Mouse (Mus musculus): Measurements from ENCODE around the gene Col4a1.

Col4a1 gene

DNA sequence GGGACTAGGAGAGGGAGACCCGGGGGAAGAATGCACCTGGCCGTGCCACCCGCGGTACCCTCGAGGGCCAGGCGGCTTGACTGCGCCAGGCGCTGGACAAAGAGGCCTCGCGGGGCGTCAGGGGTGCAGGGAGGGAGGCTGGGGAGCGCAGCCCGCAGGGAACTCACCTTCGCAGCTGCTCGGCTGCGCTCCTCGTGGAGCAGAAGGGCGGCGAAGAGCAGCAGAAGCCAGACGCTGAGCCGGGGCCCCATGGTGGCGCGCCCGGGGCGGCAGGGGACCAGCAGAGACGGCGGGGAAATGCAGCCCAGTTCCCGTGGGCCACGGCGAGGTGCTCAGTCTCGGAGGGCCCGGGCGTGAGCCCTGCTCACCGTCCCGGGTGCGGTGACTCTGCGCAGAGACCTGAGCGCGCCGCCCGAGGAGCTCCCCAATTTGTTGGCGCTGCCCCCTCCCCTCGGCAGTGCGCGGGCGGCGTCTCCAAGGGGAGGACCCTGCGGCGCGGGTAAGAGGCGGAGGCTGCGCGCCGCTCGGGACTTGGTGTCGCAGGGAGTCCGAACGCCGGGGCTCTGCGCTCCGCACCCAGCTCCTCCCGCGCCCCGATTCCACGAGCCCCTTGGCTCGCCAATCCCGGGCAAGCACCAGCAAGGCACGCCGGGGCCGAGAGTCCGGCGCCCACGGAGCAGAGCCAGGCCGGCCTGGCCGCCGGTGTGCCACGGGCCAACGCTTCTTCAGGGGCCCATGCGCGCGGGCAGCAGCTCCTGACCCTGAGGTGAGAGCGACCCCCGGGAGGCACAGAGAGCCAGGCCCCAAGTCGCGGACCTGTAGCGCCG lies at the start of gene Col4a1, which contains the start of gene Col4a2:
Gene Col4a1 (minus strand): TSS at position 478 of the 827 bp plus-strand sequence.
Gene Col4a2 (plus strand): TSS at position 457 of the 827 bp plus-strand sequence.
- in situ Hi-C loops (cut with MseI, MboI), result no loop called here

DNA sequence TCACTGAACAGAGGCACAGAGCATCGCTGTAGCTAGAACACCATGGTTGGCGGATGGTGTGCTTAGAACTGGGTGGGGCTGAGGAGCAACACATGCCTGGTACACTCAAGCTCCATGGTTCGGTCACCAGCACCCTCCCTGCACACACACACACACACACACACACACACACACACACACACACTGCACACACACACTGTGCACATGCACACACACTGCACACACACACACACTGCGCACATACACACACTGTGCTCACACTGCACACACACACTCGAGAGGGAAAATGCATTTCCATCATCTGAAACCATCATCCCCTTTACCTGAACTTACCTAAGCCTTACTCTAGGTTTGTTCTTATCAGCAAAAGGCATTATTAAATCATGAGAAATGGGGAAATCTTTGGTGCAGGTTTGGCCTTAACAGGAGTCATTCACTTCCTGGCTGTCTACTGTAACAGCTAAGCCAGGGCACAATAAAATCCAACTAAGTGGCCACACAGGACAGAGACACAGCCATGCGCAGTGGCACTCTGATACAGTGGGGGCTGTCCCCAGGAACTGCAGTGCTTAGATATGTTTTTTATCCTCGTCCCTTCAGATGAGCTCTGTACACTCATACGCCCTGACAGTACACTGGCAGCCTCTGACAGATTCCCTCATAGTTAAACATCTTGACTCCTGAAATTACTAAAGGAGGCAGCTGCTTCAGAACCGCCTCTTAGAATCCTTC lies 49.1 kb upstream of the Col4a1 start:
- in situ Hi-C loops (cut with MseI, MboI), result no loop called here

DNA sequence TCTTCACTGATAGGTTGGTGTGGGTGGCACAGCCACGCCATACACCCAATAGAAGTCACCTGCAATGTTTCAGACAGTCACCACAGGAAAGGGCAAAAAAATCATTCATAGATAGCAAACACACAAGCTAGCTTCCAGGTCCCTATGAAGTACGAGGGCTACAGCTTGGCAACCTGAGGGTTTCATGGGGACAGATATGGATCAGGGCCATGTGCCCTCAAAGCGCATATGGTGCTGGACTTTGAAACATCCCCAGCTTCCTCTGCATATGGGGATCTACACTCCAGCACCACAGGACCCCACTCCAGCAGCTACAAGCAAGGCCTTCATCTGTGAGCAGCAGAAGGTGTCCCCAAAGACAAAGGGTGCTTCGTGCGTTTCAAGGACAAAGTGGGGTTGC lies 47.2 kb upstream of the Col4a1 start:
- in situ Hi-C loops (cut with MseI, MboI), result no loop called here

DNA sequence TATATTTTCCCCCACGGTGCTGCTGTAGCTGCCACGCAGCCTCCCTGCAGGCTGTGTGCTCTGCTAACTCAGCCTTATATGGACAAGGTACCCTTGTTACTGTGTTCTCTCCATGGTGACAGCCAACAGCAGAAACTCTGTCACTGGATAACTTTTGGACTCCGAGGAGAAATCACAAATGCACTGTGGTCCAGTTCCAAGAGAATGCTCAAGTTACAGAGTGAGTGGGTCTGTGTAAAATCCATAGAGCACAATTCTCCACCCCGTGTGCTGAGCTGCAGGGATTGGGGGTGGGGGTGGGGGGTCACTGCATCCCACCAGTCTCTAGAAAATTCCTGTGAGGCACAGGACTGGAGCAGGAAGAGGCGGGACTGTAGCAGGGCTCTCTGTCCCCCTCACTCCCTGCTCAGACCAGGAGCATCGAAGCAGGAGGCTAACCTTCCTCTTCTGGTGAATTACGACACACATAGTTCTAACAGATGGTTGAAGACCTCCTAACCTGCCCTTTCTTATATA lies 45.4 kb upstream of the Col4a1 start:
- in situ Hi-C loops (cut with MseI, MboI), result no loop called here

DNA sequence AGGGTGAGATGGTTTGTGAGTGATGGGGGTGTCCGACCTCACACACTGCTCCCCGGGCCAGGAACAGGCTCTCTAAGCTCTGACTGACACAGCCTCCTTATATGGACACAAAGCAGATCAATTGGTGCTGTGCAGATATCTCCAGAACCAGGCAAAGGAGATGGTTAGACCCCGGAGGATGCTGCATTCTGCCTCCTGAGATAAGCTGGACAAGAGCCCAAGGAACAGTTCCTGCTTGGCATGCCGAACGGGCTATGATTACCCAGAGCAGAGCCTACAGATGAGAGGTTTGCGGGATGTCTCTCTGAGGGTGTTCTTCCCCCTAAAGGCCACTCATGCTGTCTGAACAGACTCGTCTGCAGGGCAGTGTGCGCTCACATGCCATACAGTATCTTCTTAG lies 44.1 kb upstream of the Col4a1 start:
- in situ Hi-C loops (cut with MseI, MboI), result no loop called here

DNA sequence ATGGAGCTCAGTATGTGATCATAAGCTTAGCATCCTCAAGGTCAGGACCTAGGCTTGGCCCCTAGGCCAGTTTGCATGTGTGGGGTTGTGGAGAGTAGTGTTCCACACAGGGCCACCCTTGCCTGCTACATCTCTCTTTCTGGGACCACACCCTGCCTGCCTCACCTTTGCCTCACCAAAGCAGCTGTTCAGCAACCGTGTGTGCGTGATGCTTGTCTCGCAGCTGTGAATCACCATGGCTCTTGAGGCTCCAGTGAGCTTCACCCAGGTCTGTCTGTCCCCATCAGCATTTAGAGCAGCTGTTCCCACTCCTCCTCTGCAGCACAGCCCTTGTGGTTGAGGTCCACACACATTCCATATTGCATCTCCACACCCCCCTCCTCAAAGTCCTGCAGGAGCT lies 43.3 kb upstream of the Col4a1 start:
- in situ Hi-C loops (cut with MseI, MboI), result no loop called here

DNA sequence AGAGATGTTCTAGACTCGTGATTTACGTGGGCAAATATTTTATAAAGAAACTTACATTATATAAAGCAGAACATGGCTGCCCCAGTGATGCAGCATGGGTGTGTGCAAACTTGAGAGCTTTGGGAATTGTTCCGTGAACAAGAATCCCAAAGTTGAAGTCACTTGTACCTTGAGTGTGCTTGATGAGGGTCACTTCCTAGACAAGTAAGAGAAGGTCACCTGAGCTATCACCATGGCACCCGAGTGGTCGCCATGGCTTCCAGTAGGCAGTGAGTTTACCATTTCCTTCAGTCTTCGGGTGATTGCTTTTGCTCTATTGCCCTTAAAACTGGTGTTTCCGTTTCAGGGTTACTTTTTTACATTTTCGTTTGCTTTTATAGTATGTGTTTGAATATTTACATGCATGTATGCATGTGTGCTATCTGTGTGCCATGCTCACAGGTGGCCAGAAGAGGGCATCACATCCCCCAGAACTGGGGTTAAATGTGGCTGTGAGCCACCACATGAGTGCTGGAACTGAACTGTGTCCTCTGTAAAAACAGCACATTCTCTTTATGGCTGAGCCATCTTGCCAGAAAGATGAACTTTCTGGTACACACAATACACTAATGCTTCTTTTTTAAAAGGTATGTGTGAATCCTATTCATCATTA lies 42.3 kb upstream of the Col4a1 start:
- in situ Hi-C loops (cut with MseI, MboI), result no loop called here

DNA sequence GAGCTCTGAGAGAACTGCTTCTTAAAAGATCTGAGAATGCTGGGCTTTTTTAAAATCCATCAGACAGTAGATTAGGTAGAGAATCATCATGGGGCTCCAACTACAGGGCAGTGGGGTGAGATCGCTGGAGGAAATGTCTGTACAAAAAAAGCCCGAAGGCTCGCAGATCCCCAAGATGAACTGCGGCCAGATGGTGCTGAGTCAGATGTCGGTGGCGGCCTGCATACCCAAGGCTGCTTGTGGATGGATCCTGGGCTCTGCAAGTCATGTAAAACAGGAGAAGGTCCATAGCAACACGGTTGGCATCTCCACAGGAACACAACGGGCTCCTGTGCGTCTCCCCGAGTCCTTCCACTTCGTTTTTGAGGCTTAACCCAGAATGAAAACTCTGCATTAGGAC lies 39.9 kb upstream of the Col4a1 start:
- in situ Hi-C loops (cut with MseI, MboI), result no loop called here

DNA sequence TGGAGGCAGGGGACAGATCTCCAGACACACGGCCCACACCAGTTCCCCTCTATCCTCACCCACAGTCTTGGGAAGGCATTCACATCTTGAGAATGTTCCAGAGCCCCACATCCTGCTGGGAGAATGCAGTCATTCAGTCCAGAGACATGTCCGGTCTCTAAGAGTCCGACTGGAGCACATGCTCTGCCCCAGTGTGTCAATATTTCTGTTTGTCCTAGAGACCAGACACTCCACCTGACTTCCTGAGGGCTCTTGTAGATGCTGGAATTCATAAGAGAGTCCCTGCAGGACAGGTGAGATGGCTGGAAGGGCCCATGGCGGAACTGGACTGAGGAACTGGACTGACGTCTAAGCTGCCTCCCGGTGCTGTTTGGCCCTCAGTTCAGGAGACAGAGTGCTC lies 38.7 kb upstream of the Col4a1 start:
- in situ Hi-C loops (cut with MseI, MboI), result no loop called here

DNA sequence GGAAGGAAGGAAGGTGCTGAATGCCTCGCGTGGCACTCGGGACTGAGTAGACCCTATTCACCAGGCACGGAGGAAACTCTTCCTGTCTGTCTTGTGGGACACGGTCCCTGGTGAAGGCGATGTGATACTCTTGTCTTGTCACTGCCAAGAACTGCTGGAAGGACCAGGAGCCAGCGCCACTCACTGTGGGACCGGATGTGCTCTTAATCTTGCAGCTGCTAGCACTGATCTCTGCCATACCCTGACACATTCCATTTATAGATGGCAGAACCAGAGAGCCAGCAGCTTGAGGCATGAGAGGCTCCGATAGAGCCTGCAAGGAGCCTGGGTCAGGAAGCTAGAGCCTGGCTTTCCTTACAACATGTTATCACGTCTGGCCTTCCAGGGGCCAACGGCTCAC lies 36.0 kb upstream of the Col4a1 start:
- in situ Hi-C loops (cut with MseI, MboI), result no loop called here

DNA sequence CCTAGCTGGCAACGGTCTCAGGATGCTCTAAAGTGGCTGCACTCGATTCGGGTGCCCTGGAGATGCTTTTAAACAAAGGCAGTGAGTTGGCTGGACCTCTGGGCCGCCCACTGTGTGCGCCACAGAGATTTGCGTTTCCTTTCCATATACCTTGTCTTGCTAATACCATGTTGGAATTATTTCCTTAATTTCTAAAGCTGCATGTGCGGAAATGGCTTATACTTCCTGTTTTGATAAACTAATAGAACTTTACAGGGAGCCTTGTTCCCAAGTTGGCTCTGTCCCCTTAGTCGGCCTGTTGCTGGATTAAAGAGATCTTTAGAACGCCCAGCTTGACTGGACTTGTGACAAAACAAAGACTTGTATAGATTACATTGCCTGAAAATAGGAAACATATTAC lies 35.1 kb upstream of the Col4a1 start:
- in situ Hi-C loops (cut with MseI, MboI), result no loop called here

DNA sequence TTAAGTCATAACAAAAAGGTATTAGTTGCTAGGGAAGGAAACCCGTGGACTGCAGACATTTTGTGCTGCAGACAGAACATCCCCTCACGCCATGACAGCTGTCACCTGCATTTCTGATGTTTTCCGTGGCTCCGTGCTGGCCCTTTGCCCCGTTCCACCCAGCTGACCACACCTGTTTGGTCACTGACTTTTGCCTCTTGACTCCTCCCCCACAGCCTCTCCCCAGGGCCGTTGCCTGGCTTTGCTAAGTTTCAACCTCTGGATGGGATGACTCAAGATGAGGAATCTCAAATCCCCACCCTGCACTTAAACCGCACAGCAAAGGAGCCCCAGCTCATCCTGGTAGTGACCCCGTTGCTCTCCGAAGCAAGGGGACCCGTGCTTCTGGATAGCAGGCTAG lies 33.6 kb upstream of the Col4a1 start:
- in situ Hi-C loops (cut with MseI, MboI), result no loop called here

DNA sequence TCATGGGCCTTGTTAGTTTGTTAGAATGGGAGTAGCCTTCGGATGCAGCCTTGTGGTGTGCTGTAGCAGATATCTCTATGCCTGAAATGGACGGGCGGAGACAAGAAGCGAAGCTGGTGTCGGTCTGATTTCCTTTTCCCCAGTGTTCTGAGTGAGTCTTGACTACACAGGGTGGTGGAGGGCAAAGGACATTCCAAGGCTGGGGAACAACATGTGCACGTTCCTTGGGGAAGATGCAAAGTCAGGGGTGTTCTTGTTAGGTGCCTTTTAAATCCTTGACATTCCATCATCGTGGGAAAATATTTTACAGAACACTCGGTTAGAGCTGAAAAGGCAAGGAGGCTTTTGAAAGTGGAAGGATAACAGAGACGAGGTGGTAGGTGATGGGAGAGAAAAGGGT lies 31.8 kb upstream of the Col4a1 start:
- in situ Hi-C loops (cut with MseI, MboI), result no loop called here

DNA sequence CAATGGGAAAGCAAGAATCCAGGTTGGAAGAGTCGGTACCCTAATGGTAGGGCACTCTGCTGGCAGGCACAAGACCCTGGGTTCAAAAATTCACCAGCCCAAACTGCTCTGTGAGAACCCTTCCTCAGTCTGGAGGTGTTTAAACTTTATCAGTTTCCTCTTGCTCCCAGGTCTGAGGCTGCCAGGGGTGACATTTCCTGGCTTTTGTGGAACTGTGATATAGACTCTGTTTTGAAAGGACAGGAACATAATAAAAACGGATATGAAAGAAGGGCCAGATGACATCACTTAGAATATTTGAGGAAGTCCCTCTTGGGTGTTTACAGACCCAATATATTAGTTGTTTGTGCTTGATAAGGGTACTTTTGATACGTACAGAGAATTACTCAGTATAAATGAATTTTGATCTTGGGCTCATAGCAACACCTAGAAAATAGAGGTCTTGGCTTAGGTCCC lies 28.5 kb upstream of the Col4a1 start:
- in situ Hi-C loops (cut with MseI, MboI), result no loop called here

DNA sequence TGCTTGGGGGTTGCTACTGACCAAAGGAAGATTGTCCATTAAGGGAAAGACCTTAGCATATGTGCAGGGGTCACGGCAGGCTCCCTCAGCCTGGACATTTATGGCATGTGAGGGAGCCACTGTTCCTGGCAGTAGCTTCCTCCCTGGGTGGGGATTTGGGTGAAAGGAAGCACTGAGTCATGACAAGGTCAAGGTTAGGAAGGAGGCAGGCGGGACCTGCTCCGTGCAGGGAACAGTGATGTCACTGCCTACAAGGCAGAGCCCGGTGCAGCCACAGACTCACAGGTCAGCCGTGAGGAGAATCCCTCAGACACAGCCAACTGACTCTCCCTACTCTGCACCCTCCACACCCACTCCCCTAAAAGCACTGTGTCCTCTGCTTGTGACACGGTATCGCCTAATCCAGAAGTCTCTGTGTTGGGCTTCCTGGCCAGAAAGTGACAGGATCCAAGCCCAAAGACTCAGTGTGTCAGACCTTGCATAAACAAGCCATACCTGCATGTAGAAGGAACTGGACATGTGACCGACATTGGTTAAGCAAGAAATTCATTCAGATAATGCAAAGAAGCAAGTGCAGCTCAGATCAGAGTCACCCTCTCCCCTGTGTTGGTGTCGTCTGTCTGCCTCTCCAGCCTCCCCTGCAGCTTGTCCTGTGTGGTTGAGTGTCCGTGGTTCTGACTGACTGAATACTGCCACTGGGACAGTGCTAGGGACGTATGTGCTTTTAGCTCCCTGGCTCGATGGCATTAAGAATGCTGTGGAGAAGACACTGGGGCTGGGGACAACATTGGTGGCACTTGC lies 27.9 kb upstream of the Col4a1 start:
- in situ Hi-C loops (cut with MseI, MboI), result no loop called here

DNA sequence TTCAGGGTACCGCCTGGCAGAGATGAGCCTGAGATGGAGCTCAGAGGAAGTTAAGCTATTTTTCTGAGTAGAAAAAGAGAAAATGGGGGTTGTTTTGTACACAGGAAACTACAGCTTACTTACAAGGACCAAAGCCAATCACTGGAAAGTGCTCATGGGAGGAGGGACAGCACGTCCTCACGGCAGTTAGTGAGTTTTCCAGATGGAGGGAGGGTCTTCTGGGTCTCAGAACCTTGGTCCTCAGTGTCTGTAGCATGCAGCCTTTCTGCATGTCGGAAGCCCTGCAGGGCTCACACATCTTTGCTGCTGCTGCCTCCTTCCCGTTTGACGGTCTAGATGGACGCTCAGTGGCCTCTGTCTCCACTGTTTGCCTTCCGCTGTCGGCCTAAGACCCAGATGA lies 25.9 kb upstream of the Col4a1 start:
- in situ Hi-C loops (cut with MseI, MboI), result no loop called here

DNA sequence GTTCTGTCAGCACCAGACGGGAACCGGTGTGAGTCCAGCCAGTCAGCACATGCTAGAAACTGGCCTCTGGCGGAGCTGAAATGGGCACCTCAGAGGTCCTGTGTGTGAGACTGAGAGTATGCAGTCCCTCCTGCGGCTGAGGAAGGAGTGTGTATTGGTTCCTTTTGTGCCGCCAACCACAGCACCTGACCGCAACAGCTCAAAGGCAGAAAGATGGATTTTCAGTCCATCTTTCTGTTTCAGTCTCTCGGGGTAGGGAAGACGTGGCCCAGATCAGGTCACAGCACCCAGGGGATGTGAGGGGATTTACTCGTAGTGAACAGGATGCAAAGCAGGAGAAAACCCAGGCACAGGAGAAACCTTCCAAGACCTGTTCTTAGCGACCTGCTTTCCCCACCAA lies 25.0 kb upstream of the Col4a1 start:
- in situ Hi-C loops (cut with MseI, MboI), result no loop called here

DNA sequence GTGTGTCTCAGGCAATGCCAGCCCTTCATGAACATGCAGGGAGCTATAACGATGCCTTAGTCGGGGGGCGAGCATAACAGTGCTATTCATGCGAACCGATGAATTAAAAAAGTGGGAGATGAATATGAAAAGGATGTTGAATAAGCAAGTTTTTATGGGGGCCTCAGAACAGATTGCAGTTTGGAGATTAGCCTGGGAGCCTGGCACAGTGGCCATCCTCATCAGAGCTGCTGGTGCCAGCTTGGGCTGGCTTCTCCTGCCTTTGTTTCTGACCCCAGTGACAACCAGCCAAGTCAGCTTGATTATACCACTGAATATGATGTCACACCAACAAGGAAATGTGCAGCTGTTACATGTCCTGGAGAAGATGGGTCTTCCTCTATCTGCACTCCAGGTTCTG lies 23.7 kb upstream of the Col4a1 start:
- in situ Hi-C loops (cut with MseI, MboI), result no loop called here

DNA sequence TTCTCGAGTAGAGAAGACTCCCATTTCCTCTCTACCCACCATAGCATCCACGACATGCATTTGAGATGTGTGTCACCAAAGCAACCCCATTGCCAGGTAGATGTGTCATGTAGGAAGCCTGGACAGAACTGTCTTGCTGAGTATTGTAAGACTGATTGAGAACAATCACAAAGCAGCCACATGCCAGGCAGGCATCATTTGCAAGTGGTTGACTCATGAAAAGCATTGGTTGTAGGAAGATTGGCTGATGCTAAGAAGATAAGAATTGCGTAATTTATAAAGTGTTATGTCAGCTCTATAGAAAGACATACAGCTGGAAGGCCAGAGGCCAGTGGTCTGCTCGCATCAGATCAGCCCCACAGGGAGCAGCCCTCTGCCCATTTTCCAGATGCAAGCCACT lies 22.6 kb upstream of the Col4a1 start:
- in situ Hi-C loops (cut with MseI, MboI), result no loop called here

DNA sequence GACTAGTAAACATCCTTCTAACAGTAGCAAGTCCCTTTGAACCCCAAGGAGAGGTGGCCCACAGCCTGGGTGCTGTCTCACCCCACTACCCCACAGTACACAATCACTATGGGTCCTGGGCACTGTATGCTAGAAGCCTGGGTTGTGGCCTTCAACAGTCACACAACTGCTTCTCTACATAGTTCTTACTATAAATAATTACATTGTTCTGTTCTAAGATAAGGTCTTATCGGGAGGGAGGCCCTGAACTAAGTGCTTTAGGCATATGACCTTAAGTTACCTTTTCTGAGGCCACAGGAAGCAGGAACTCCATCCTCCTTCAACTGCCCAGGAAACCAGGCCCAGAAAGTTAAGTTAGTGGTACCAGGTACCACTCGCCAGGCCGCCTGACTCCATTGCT lies 21.9 kb upstream of the Col4a1 start:
- in situ Hi-C loops (cut with MseI, MboI), result no loop called here

DNA sequence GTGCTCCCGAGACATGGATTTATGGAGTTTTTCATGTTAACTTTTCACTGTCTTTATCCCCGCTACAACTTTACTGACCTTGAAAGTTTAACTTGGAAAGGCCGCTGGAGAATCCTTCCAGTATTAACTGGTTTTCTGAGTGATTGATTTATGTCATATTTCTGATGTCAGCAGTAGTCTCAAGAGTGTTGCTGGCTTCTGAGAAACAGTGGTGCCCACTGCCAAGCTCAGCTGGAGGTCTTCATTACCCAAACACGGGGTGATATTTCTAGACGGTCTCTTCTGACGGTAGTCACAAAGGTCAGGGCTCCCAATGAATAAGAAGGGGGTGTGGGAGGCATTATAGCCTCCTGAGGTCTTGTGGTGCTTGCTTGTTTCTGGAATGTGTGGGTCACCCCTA lies 21.1 kb upstream of the Col4a1 start:
- in situ Hi-C loops (cut with MseI, MboI), result no loop called here

DNA sequence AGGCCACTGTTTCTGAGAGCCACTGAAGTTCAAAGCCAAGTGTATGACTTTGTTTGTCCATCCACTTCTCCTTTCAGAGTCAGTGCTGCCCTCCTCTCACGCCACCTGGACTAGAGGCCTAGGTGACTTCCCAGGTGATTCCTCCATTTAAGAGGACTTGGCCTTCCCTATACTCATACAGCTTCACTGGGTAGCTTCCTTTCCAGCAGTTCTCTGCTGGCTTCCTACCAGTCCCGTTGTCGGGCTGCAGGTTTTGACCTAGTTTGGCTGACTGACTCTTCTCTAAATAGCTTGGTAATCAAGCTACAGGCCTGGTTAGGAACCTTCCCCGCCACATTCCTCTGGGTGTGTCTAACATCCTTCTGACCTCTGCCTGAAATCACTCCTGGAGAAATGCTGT lies 18.9 kb upstream of the Col4a1 start:
- in situ Hi-C loops (cut with MseI, MboI), result no loop called here
